Mouse (Mus musculus): ENCODE results near the gene Mta3. TPM values are rescaled to one million over a fixed set of nuclear protein-coding genes. Genes with fewer than 3 reads are reported as not detected.

The Mta3 gene
- polyA plus RNA-seq, 1 experiment: 40.1 TPM

GRCm38 (mm10) chr17:83786418-83786817 lies 80.5 kb downstream of the Mta3 start:
- no peak overlapping the region for H3K4me3 ChIP-seq (ENCODE audit: low read depth, low read length)
- peaks cover 38% of the 10 kb centered on the region for H3K36me3 ChIP-seq (ENCODE audit: control insufficient read depth, insufficient read depth, low read length)
- WGBS: 87% methylated on average over 6 of the region's 6 CpGs

GRCm38 (mm10) chr17:83790158-83790557 lies 84.2 kb downstream of the Mta3 start:
- peaks cover 44% of the 10 kb centered on the region for H3K36me3 ChIP-seq (ENCODE audit: control insufficient read depth, insufficient read depth, low read length)
- H3K27ac ChIP-seq (ENCODE audit: insufficient read depth, low read depth, low read length): no peak overlapping the region
- no peak overlapping the region for H3K4me3 ChIP-seq (ENCODE audit: low read depth, low read length)
- no peak for TF ChIP-seq POLR2A (IDR thresholded peaks at IDR 0.05; ENCODE audit: low read depth, low read length)
- TF ChIP-seq CTCF (IDR thresholded peaks at IDR 0.05; ENCODE audit: extremely low read depth, insufficient read length, insufficient replicate concordance, low read depth, low read length): no peak
- WGBS: 86% methylated on average over 5 of the region's 5 CpGs
- H3K27me3 ChIP-seq (ENCODE audit: control insufficient read depth, insufficient read depth, low read length): no peaks in the 10 kb centered on the region
- H3K4me1 ChIP-seq (ENCODE audit: control insufficient read depth, insufficient read depth, insufficient read length, low read length): no peaks in the 10 kb centered on the region

More at GRCm38 (mm10) chr17:83786418-83786817, 80.5 kb downstream of the Mta3 start:
- H3K4me1 ChIP-seq (ENCODE audit: control insufficient read depth, insufficient read depth, insufficient read length, low read length): no peaks in the 10 kb centered on the region
- no peak overlapping the region for H3K27ac ChIP-seq (ENCODE audit: insufficient read depth, low read depth, low read length)
- TF ChIP-seq POLR2A (IDR thresholded peaks at IDR 0.05; ENCODE audit: low read depth, low read length) (no peak), CTCF (IDR thresholded peaks at IDR 0.05; ENCODE audit: extremely low read depth, insufficient read length, insufficient replicate concordance, low read depth, low read length) (no peak)
- H3K27me3 ChIP-seq (ENCODE audit: control insufficient read depth, insufficient read depth, low read length): no peaks in the 10 kb centered on the region

GRCm38 (mm10) chr17:83792388-83792787 lies 86.4 kb downstream of the Mta3 start:
- H3K4me3 ChIP-seq (ENCODE audit: low read depth, low read length): no peak overlapping the region
- H3K27ac ChIP-seq (ENCODE audit: insufficient read depth, low read depth, low read length): no peak overlapping the region
- TF ChIP-seq CTCF (IDR thresholded peaks at IDR 0.05; ENCODE audit: extremely low read depth, insufficient read length, insufficient replicate concordance, low read depth, low read length): no peak
- no peak for TF ChIP-seq POLR2A (IDR thresholded peaks at IDR 0.05; ENCODE audit: low read depth, low read length)
- peaks cover 40% of the 10 kb centered on the region for H3K36me3 ChIP-seq (ENCODE audit: control insufficient read depth, insufficient read depth, low read length)
- 92% methylated on average over 23 of the region's 23 CpGs for WGBS
- H3K27me3 ChIP-seq (ENCODE audit: control insufficient read depth, insufficient read depth, low read length): no peaks in the 10 kb centered on the region
- H3K4me1 ChIP-seq (ENCODE audit: control insufficient read depth, insufficient read depth, insufficient read length, low read length): no peaks in the 10 kb centered on the region

GRCm38 (mm10) chr17:83795121-83795520 lies 89.2 kb downstream of the Mta3 start:
- H3K27me3 ChIP-seq (ENCODE audit: control insufficient read depth, insufficient read depth, low read length): no peaks in the 10 kb centered on the region
- no peaks in the 10 kb centered on the region for H3K4me1 ChIP-seq (ENCODE audit: control insufficient read depth, insufficient read depth, insufficient read length, low read length)
- H3K36me3 ChIP-seq (ENCODE audit: control insufficient read depth, insufficient read depth, low read length): peaks cover 27% of the 10 kb centered on the region
- 96% methylated on average over 17 of the region's 17 CpGs for WGBS
- no peak overlapping the region for H3K27ac ChIP-seq (ENCODE audit: insufficient read depth, low read depth, low read length)
- no peak overlapping the region for H3K4me3 ChIP-seq (ENCODE audit: low read depth, low read length)
- TF ChIP-seq CTCF (IDR thresholded peaks at IDR 0.05; ENCODE audit: extremely low read depth, insufficient read length, insufficient replicate concordance, low read depth, low read length): no peak
- no peak for TF ChIP-seq POLR2A (IDR thresholded peaks at IDR 0.05; ENCODE audit: low read depth, low read length)

GRCm38 (mm10) chr17:83799506-83800050 lies 93.6 kb downstream of the Mta3 start:
- Histone ChIP-seq H3K27me3 (ENCODE audit: control insufficient read depth, insufficient read depth, low read length) (no peaks in the 10 kb centered on the region), H3K4me3 (ENCODE audit: low read depth, low read length) (no peak overlapping the region), H3K36me3 (ENCODE audit: control insufficient read depth, insufficient read depth, low read length) (peaks cover 21% of the 10 kb centered on the region), H3K4me1 (ENCODE audit: control insufficient read depth, insufficient read depth, insufficient read length, low read length) (no peaks in the 10 kb centered on the region), H3K27ac (ENCODE audit: insufficient read depth, low read depth, low read length) (peak overlapping the region; percentile 48; the same call in 1 of the 2 replicates)
- TF ChIP-seq CTCF (IDR thresholded peaks at IDR 0.05; ENCODE audit: extremely low read depth, insufficient read length, insufficient replicate concordance, low read depth, low read length) (no peak), POLR2A (IDR thresholded peaks at IDR 0.05; ENCODE audit: low read depth, low read length) (no peak)
- WGBS: 95% methylated on average over 11 of the region's 11 CpGs

GRCm38 (mm10) chr17:83803987-83804386 lies 98.0 kb downstream of the Mta3 start:
- WGBS: 80% methylated on average over 9 of the region's 9 CpGs
- Histone ChIP-seq H3K4me3 (ENCODE audit: low read depth, low read length) (no peak overlapping the region), H3K27ac (ENCODE audit: insufficient read depth, low read depth, low read length) (no peak overlapping the region), H3K4me1 (ENCODE audit: control insufficient read depth, insufficient read depth, insufficient read length, low read length) (no peaks in the 10 kb centered on the region; the same call in 1 of the 2 replicates), H3K27me3 (ENCODE audit: control insufficient read depth, insufficient read depth, low read length) (no peaks in the 10 kb centered on the region), H3K36me3 (ENCODE audit: control insufficient read depth, insufficient read depth, low read length) (peaks cover 34% of the 10 kb centered on the region)
- TF ChIP-seq POLR2A (IDR thresholded peaks at IDR 0.05; ENCODE audit: low read depth, low read length) (no peak), CTCF (IDR thresholded peaks at IDR 0.05; ENCODE audit: extremely low read depth, insufficient read length, insufficient replicate concordance, low read depth, low read length) (no peak)

GRCm38 (mm10) chr17:83805078-83805477 lies 99.1 kb downstream of the Mta3 start:
- Histone ChIP-seq H3K36me3 (ENCODE audit: control insufficient read depth, insufficient read depth, low read length) (peaks cover 34% of the 10 kb centered on the region), H3K4me1 (ENCODE audit: control insufficient read depth, insufficient read depth, insufficient read length, low read length) (no peaks in the 10 kb centered on the region; the same call in 1 of the 2 replicates), H3K27me3 (ENCODE audit: control insufficient read depth, insufficient read depth, low read length) (no peaks in the 10 kb centered on the region), H3K4me3 (ENCODE audit: low read depth, low read length) (no peak overlapping the region), H3K27ac (ENCODE audit: insufficient read depth, low read depth, low read length) (no peak overlapping the region)
- 90% methylated on average over 9 of the region's 9 CpGs for WGBS
- TF ChIP-seq CTCF (IDR thresholded peaks at IDR 0.05; ENCODE audit: extremely low read depth, insufficient read length, insufficient replicate concordance, low read depth, low read length): no peak
